Mouse (Mus musculus): ENCODE data around the gene Vmn1r48.
"Not testable (repeated sequence)": the region's sequence is repeated elsewhere in the genome, so short reads cannot be mapped to it uniquely, and the experiment has no call there.

Gene Vmn1r48

DNA sequence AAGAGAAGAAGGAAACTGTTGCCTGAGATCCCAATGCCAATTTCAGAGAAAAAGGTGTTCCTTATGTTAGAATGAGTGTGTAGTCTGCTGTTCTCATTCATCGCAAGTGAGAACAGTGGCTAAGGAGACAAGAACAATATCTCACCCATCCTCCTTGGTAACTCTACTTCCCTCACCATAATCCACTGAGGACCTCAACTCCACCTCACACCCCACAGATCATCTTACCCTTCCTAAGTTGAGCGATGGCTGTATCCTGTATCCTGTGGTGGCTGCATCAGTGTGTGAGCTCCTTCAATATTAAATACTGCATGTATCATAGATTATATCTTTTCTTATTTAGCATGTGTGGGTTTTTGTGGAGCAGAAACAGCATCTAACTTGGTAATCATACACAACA is at the start of gene Vmn1r48:
Gene Vmn1r48 (minus strand): TSS at position 101 of the 400 bp plus-strand sequence.
- not testable (repeated sequence) for DNase-seq

DNA sequence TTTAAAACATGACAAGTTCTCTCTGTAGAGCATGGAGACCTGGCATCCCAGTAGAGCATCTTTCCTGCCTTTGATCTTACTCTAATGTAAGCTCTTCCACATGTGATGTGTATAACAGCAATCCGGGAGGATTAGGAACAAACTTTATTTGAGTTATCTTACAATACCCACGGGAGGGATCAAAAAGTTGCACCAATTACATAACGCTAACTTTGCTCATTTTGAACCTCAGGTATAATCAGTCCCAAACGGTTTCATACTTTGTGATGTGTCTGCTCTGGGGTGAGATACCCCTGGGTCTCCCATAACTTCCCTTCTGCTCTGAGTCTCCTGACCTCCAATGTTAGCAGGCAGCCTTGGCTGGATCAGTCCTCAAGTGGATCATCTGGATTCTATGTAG is 41.8 kb upstream of the Vmn1r48 start, which contains the start of gene Vmn1r49:
Gene Vmn1r49 (minus strand): TSS at position 101 of the 400 bp plus-strand sequence.
- DNase-seq: no peak

- DNase-seq: not testable (repeated sequence)
These were observed 20.8 kb downstream of the Vmn1r48 start, which contains the start of gene Vmn1r47 for GRCm38 (mm10) chr6:90015847-90016246. Gene Vmn1r47 (plus strand): TSS chr6:90016147.

DNA sequence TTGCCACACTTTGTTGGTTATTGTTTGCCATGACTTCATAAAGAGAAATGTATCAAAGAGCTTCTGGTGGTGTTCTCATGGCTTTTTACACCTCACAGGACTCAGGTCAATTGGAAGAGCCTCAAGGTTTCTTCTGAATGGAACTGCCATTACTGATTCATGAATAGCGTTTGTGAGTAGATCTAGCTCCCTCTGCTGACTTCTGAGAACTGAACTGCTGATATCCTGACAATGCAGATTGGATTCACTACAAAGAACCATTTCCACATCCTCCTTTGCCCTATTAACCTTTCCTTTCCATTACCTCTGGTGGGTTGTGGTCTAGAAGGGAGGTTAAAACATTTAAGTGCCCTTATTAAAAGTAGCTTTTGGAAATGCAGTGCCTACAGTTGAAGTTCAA is 50.7 kb downstream of the Vmn1r48 start:
- DNase-seq: no peak

Data from right cerebral cortex, adult 18-20 months (tissue).